Mouse (Mus musculus) MEL (cell line): ENCODE data around the gene Mical3.

Source experiments
- BHLHE40 ChIP-seq: IDR thresholded peaks from 2 replicates; pipeline ENCODE4 v1.6.1; 2012; ENCODE audit warnings: low read depth, mild to moderate bottlenecking, inconsistent platforms, low read length, improper control_type of control experiment, borderline replicate concordance
- CTCF ChIP-seq, 3 experiments: IDR thresholded peaks in 2 of 3; conservative IDR thresholded peaks in 1 of 3; 2 replicates each; pipeline ENCODE4 v1.5.1; 2011 to 2012; ENCODE audit warnings: low read length in 3 of 3, low read depth in 2 of 3, mild to moderate bottlenecking in 2 of 3, improper control_type of control experiment in 1 of 3, inconsistent platforms in 1 of 3, mixed read lengths in 1 of 3, moderate library complexity in 1 of 3; ENCODE audit not compliant: control insufficient read depth in 1 of 3, insufficient read depth in 1 of 3, poor library complexity in 1 of 3, severe bottlenecking in 1 of 3
- GATA1 ChIP-seq: IDR thresholded peaks from 2 replicates; pipeline ENCODE4 v1.6.1; 2011; ENCODE audit warnings: low read depth, low read length, improper control_type of control experiment
- JUND ChIP-seq: IDR thresholded peaks from 2 replicates; pipeline ENCODE4 v1.6.1; 2011; ENCODE audit warnings: low read depth, mild to moderate bottlenecking, improper control_type of control experiment, low read length
- MAFK ChIP-seq: IDR thresholded peaks from 2 replicates; pipeline ENCODE4 v1.6.1; 2011; ENCODE audit warnings: low read depth, mild to moderate bottlenecking, low read length, improper control_type of control experiment, borderline replicate concordance
- MAX ChIP-seq: IDR thresholded peaks from 2 replicates; pipeline ENCODE4 v1.6.1; 2011; ENCODE audit warnings: low read length, improper control_type of control experiment
- MAZ ChIP-seq: IDR thresholded peaks from 2 replicates; pipeline ENCODE4 v1.6.1; 2012; ENCODE audit warnings: low read depth, mild to moderate bottlenecking, inconsistent platforms, low read length, improper control_type of control experiment
- POLR2AphosphoS5 ChIP-seq: IDR thresholded peaks from 2 replicates; pipeline ENCODE4 v1.6.1; 2012; ENCODE audit warnings: low read depth, borderline replicate concordance, mild to moderate bottlenecking, inconsistent platforms, low read length, moderate library complexity, mixed read lengths
- TBP ChIP-seq: IDR thresholded peaks from 2 replicates; pipeline ENCODE4 v1.8.0; 2011; ENCODE audit warnings: low read depth, low read length, improper control_type of control experiment
- TCF12 ChIP-seq: IDR thresholded peaks from 2 replicates; pipeline ENCODE4 v1.6.1; 2014; ENCODE audit warnings: low read depth, mild to moderate bottlenecking, inconsistent platforms, low read length, improper control_type of control experiment, moderate library complexity
- USF2 ChIP-seq, 2 experiments: IDR thresholded peaks; 2 replicates each; pipeline ENCODE4 v1.6.1; 2011 to 2012; ENCODE audit warnings: improper control_type of control experiment in 2 of 2, low read length in 2 of 2, borderline replicate concordance in 1 of 2, inconsistent platforms in 1 of 2, low read depth in 1 of 2, mild to moderate bottlenecking in 1 of 2; ENCODE audit not compliant: insufficient read depth in 1 of 2
- ZKSCAN1 ChIP-seq: IDR thresholded peaks from 2 replicates; pipeline ENCODE4 v1.6.1; 2012; ENCODE audit warnings: low read depth, mild to moderate bottlenecking, inconsistent platforms, low read length, improper control_type of control experiment, moderate library complexity
- ZMIZ1 ChIP-seq: IDR thresholded peaks from 2 replicates; pipeline ENCODE4 v1.6.1; 2012; ENCODE audit warnings: low read depth, mild to moderate bottlenecking, inconsistent platforms, low read length, improper control_type of control experiment, moderate library complexity

DNA sequence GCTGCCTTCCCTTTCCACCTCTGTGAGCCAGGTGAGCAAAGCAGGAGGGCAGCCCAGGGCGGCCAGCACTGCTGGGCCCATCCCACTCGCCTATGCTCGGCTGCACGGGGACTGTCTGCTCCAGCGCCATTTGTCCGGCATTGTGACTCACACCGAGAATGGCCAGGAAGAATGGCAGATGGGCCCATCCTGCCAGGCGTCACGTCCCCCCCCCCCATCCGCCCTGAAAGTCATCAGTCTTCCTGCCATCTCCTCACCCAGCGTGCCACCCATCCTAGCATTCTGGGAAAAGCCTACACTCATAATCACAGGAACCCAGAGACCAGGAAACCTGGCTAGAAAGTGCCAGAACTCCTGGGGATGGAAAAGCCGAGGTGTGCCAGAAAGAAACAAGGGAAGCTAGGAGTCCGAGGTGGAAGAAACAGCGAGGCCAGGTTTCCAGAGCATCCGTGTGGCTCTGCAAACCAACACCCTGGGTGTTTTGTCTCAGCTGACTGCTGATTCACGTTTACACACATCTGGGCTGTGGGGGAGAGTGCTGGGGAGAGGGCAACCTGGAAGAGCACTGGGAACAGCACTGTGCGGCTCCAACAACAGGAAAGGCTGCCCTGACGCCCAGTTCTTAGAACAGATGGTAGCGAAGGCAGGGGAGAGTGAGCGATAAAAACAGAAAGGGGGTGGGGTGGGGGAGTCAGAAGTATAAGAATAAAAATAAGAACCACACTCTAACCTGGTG is 85.3 kb downstream of the Mical3 start:
- TF ChIP-seq POLR2AphosphoS5 (no peak), ZKSCAN1 (no peak), GATA1 (no peak), CTCF (IDR thresholded peaks at IDR 0.05 in 2 of 3, conservative IDR thresholded peaks at IDR 0.05 in 1 of 3; ENCODE audit: control insufficient read depth in 1 of 3, insufficient read depth in 1 of 3, low read depth in 2 of 3, low read length in 3 of 3, poor library complexity in 1 of 3, severe bottlenecking in 1 of 3) (no peak), TBP (no peak), MAX (no peak), TCF12 (no peak), MAZ (no peak), JUND (no peak), ZMIZ1 (no peak), BHLHE40 (no peak), USF2 (IDR thresholded peaks at IDR 0.05; ENCODE audit: borderline replicate concordance in 1 of 2, insufficient read depth in 1 of 2, low read depth in 1 of 2, low read length in 2 of 2) (no peak), MAFK (no peak)
